Mouse (Mus musculus) megakaryocyte, adult 5-6 weeks (primary cell): ENCODE measurements around the gene Gm5862. TPM values are rescaled to one million over a fixed set of nuclear protein-coding genes. Genes with fewer than 3 reads are reported as not detected.
"Not testable (repeated sequence)": the region's sequence is repeated elsewhere in the genome, so short reads cannot be mapped to it uniquely, and the experiment has no call there.

Experiments
- ATAC-seq: 2 replicates; pipeline ENCODE4 v1.8.0; 2016; ENCODE audit warnings: mild to moderate bottlenecking, inconsistent platforms; ENCODE audit not compliant: poor library complexity, severe bottlenecking
- total RNA-seq, 2 experiments: library from RNA; stranded (forward) in 1 of 2; stranded (reverse) in 1 of 2; fragments of 153-499, 151-499 nt in 1 of 2; fragments of 221-1000, 200-1000 nt in 1 of 2; gene quantifications; 2 replicates each; pipeline versions ENCODE4 v1.2.3 to v1.2.4; 2015 to 2017

The Gm5862 gene
- total RNA-seq (2015) (not detected in 2 replicates), total RNA-seq (2017) (not detected in 2 replicates)

DNA sequence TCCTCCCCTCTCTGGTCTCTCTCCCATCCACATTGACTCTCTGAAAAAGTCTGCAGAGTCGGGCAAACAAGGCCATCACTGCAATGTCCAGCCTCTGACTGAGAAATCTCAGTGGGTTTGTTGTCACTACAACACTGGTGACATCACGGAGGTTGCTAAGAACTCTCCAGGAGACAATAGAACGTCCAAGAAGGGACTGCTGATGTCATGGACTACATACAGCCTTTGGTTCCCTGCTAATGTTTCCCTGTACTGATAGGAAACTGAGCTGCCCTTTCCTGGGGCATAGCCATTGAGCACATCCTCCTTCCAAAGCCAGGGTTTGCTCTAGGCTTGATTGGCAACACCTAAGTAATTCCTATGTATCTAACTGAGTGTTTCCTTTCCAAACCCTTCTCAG is at the start of gene Gm5862:
TSS of gene Gm5862 (minus strand) at position 101 of the 400 bp plus-strand sequence.
- ATAC-seq, result not testable (repeated sequence)

GRCm38 (mm10) chr5:26070716-26071115 is 48.0 kb upstream of the Gm5862 start:
- no peak for ATAC-seq

- not testable (repeated sequence) for ATAC-seq
These were observed 35.8 kb upstream of the Gm5862 start, which contains the start of gene Gm7347 for GRCm38 (mm10) chr5:26058481-26058880. Gm7347 (minus strand) TSS chr5:26058581.

GRCm38 (mm10) chr5:26039458-26039857 is 16.7 kb upstream of the Gm5862 start, which contains the start of gene Speer4a:
Speer4a (minus strand) TSS chr5:26039558.
- ATAC-seq, result not testable (repeated sequence)

DNA sequence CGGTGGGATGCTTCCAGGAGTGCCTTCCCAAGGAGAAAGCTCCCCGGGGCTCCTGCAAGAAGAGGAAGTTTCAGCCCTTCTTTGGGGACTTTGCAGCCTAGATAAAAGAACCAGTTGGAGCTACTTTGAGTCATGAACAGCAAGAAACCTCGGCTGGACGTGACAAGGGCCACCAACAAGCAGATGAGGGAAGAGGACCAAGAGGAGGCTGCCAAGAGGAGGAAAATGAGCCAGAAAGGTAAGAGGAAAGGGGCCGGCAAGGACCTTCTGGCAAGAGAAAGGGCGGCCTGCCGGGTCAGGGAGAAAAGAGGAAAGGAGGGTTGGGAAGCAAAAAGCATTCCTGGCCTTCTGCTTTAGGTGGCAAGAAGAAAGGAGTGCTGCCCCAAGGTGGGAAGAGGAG is 15.0 kb downstream of the Gm5862 start:
- not testable (repeated sequence) for ATAC-seq

GRCm38 (mm10) chr5:26006937-26007695 is 15.6 kb downstream of the Gm5862 start:
- peak; percentile 38; the same call in 1 of the 2 replicates for ATAC-seq

- not testable (repeated sequence) for ATAC-seq
These were observed 18.0 kb downstream of the Gm5862 start, which contains the start of gene Gm1979 for GRCm38 (mm10) chr5:26004698-26005097. Gm1979 (minus strand) TSS chr5:26004798.

DNA sequence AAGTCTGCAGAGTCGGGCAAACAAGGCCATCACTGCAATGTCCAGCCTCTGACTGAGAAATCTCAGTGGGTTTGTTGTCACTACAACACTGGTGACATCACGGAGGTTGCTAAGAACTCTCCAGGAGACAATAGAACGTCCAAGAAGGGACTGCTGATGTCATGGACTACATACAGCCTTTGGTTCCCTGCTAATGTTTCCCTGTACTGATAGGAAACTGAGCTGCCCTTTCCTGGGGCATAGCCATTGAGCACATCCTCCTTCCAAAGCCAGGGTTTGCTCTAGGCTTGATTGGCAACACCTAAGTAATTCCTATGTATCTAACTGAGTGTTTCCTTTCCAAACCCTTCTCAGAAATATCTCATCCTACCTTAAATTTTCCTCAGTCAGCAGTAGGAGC is 34.2 kb downstream of the Gm5862 start, which contains the start of gene Gm21698:
TSS of gene Gm21698 (minus strand) at position 101 of the 400 bp plus-strand sequence.
- not testable (repeated sequence) for ATAC-seq

DNA sequence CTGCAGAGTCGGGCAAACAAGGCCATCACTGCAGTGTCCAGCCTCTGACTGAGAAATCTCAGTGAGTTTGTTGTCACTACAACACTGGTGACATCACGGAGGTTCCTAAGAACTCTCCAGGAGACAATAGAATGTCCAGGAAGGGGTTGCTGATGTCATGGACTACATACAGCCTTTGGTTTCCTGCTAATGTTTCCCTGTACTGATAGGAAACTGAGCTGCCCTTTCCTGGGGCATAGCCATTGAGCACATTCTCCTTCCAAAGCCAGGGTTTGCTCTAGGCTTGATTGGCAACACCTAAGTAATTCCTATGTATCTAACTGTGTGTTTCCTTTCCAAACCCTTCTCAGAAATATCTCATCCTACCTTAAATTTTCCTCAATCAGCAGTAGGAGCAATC is 50.2 kb downstream of the Gm5862 start, which contains the start of gene Gm21680:
TSS of gene Gm21680 (minus strand) at position 101 of the 400 bp plus-strand sequence.
- ATAC-seq, result not testable (repeated sequence)

Other genes with a start within 250 kb of the Gm5862 start
- gene Gm21663, start 80.5 kb downstream of the Gm5862 start, total RNA-seq (2015), result not detected in 2 replicates
- gene Gm21663, start 80.5 kb downstream of the Gm5862 start, total RNA-seq (2017), result not detected in 2 replicates
- not detected in 2 replicates for gene Gm21671, start 68.5 kb downstream of the Gm5862 start, total RNA-seq (2015)
- not detected in 2 replicates for gene Gm21671, start 68.5 kb downstream of the Gm5862 start, total RNA-seq (2017)
- not detected in 2 replicates for gene Gm21680, start 50.3 kb downstream of the Gm5862 start, total RNA-seq (2015)
- not detected in 2 replicates for gene Gm21680, start 50.3 kb downstream of the Gm5862 start, total RNA-seq (2017)
- gene Gm21698, start 34.3 kb downstream of the Gm5862 start, total RNA-seq (2015), result not detected in 2 replicates
- not detected in 2 replicates for gene Gm21698, start 34.3 kb downstream of the Gm5862 start, total RNA-seq (2017)
- gene Gm1979, start 18.1 kb downstream of the Gm5862 start, total RNA-seq (2015), result not detected in 2 replicates
- not detected in 2 replicates for gene Gm1979, start 18.1 kb downstream of the Gm5862 start, total RNA-seq (2017)
- 0.27 TPM in 1 of 2 replicates, not detected in the other for gene Speer4a, start 16.6 kb upstream of the Gm5862 start, total RNA-seq (2015)
- not detected in 2 replicates for gene Speer4a, start 16.6 kb upstream of the Gm5862 start, total RNA-seq (2017)
- not detected in 2 replicates for gene Gm7347, start 35.7 kb upstream of the Gm5862 start, total RNA-seq (2015)
- gene Gm7347, start 35.7 kb upstream of the Gm5862 start, total RNA-seq (2017), result not detected in 2 replicates
- not detected in 2 replicates for gene Gm10471, start 66.4 kb upstream of the Gm5862 start, total RNA-seq (2015)
- not detected in 2 replicates for gene Gm10471, start 66.4 kb upstream of the Gm5862 start, total RNA-seq (2017)
- not detected in 2 replicates for gene 5031410I06Rik, start 82.4 kb upstream of the Gm5862 start, total RNA-seq (2015)
- gene 5031410I06Rik, start 82.4 kb upstream of the Gm5862 start, total RNA-seq (2017), result not detected in 2 replicates
- gene Gm10220, start 98.5 kb upstream of the Gm5862 start, total RNA-seq (2015), result not detected in 2 replicates
- gene Gm10220, start 98.5 kb upstream of the Gm5862 start, total RNA-seq (2017), result not detected in 2 replicates
- gene Gm7361, start 234.8 kb upstream of the Gm5862 start, total RNA-seq (2015), result not detected in 2 replicates
- gene Gm7361, start 234.8 kb upstream of the Gm5862 start, total RNA-seq (2017), result not detected in 2 replicates